Mouse (Mus musculus) hindbrain, embryonic 15.5 days (tissue): ENCODE measurements at regions not wholly inside any gene's neighbourhood (a gene's known extent, or its start where the extent isn't known, plus 50 kb on each side); places are given as distances from the start of the nearest gene placed in this dataset.

ENCODE experiments used
- ATAC-seq: fragments of 200-750 bp; cut with Nextera tagmentation; 2 replicates; pipeline ENCODE4 v1.8.0; 2017; ENCODE audit warnings: low read depth, moderate number of reproducible peaks, moderate TSS enrichment; ENCODE audit not compliant: low FRiP score
- H3K27ac ChIP-seq: fragments of 300-500 bp; sonication (generic); replicated peaks from 2 replicates; pipeline ENCODE4 v1.5.1; 2015; ENCODE audit warnings: mild to moderate bottlenecking, inconsistent platforms
- H3K27me3 ChIP-seq: fragments of 300-500 bp; sonication (generic); 2 replicates; pipeline ENCODE4 v1.6.1; 2015; ENCODE audit warnings: control low read depth, inconsistent platforms
- H3K36me3 ChIP-seq: fragments of 300-500 bp; sonication (generic); 2 replicates; pipeline ENCODE4 v1.6.1; 2015; ENCODE audit warnings: control low read depth, inconsistent platforms
- H3K4me1 ChIP-seq: fragments of 300-500 bp; sonication (generic); replicated peaks from 2 replicates; pipeline ENCODE4 v1.6.1; 2015; ENCODE audit warnings: control low read depth, inconsistent platforms
- H3K4me2 ChIP-seq: fragments of 300-500 bp; sonication (generic); 2 replicates; pipeline ENCODE4 v1.6.1; 2015; ENCODE audit warnings: moderate library complexity, mild to moderate bottlenecking, inconsistent platforms
- H3K4me3 ChIP-seq: fragments of 300-500 bp; sonication (generic); 2 replicates; pipeline ENCODE4 v1.5.1; 2015; ENCODE audit warnings: mild to moderate bottlenecking, inconsistent platforms
- H3K9ac ChIP-seq: fragments of 300-500 bp; sonication (generic); 2 replicates; pipeline ENCODE4 v1.6.1; 2015; ENCODE audit warnings: inconsistent platforms
- H3K9me3 ChIP-seq: fragments of 300-500 bp; sonication (generic); 2 replicates; pipeline ENCODE4 v1.6.1; 2016; ENCODE audit warnings: control low read depth, inconsistent platforms
- WGBS: fragments of 180-500 bp; shearing (Covaris S2); methylation state at CpG from one replicate; pipeline ENCODE4 v1.1.7; 2015; 5-methylcytosine and 5-hydroxymethylcytosine counted together

DNA sequence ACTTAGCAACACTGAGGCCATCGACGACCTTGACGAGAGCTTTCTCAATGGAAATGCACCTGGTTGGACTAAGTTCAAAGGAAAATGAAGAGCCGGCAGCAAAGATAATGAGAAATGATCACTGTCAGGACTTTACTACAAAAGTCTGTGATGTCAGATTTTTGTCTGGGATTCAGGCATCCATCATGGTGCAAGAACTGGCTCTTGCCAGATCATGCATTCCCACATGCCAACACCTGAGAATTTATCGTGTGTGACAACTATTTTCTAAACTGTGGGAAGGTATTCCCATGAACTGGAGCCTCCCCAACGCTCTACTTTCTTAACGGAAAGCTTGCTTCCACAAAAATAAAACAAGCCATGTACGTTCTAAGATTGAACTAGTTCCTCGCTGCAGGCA is 58.1 kb downstream of the Irx6 start:
- H3K4me2 ChIP-seq = no peak overlapping the region
- WGBS = 95% methylated on average over 9 of the region's 9 CpGs

DNA sequence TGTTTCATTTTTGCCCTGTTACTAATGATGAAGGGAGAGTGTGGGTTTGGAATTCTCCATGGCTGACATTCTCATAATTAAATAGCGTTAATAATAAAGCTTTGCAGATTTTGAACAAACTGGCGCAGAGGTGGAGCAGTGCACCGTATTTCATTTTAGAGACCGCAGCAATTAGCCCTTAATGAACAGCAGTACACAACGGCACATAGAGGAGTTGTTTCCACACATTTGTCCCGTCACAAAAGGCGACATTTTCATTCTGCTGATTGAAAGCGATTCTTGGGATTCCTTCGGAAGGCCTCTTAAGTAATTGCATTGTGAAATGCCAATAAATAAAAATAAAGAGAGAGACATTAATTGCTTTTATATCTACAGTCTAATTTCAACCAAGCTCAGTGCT is 61.6 kb downstream of the Irx6 start:
- Histone ChIP-seq H3K36me3 (no peaks in the 10 kb centered on the region), H3K27ac (no peak overlapping the region), H3K4me2 (no peak overlapping the region), H3K27me3 (peaks cover 7% of the 10 kb centered on the region; the same call in 1 of the 2 replicates), H3K9ac (no peak overlapping the region), H3K9me3 (no peaks in the 10 kb centered on the region), H3K4me3 (no peak overlapping the region), H3K4me1 (peaks cover 11% of the 10 kb centered on the region; the same call in 1 of the 2 replicates)
- 50% methylated on average over 9 of the region's 9 CpGs for WGBS
- ATAC-seq = no peak

More for the DNA sequence above, 58.1 kb downstream of the Irx6 start:
- H3K9me3 ChIP-seq = no peaks in the 10 kb centered on the region
- H3K4me1 ChIP-seq = peaks cover 6% of the 10 kb centered on the region; the same call in 1 of the 2 replicates
- H3K4me3 ChIP-seq = no peak overlapping the region
- no peaks in the 10 kb centered on the region for H3K36me3 ChIP-seq
- no peak for ATAC-seq
- 0 out of 2 replicates have a peak, but pooled peaks cover 7% of the 10 kb centered on the region for H3K27me3 ChIP-seq
- no peak overlapping the region for H3K9ac ChIP-seq
- no peak overlapping the region for H3K27ac ChIP-seq

DNA sequence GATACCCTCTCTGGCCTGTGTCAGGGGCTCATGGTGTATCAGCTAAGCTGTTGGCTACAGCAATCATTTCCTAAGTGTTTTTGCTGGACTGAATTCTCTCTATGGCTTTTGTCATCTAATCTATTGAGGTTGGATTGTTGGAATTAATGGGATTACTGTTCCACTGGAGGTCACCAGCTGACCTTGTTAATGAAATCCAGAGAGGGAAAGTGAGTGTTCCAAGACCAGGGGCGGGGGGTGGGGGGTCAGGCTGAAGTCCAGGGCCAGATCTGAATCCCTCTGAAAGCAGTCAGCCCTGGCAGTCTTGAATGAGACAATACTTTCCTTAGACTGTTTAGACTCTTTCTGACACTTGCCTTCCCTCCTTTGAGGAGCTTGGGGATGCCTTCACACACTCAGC is 64.0 kb downstream of the Irx6 start:
- Histone ChIP-seq H3K4me1 (peaks cover 17% of the 10 kb centered on the region), H3K9me3 (no peaks in the 10 kb centered on the region), H3K9ac (no peak overlapping the region)

DNA sequence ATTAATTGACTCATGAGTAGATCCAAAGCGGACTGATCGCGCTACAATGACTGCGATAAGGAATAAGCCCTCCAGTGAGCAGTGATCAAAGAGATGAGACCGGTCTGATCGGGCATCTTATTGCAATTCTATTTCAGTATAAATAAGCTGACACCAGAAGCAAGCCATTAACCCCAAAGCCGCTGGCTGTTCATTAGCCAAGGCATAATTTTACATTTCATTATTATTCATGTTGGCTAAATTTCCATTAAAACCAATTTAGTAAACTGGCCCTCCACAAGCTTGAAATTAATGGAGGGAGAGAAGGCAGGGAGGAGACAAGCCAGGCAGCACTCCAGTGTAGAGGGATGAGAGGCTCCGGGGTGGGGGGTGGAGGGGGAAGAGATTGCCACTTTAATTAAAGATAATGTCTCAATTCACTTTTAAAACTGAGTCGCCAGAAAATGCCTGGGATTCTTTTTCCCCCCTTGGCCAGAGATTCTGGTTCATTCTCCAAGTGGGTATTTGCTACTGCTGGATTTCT is 66.3 kb downstream of the Irx6 start:
- H3K27ac ChIP-seq = no peak overlapping the region
- no peaks in the 10 kb centered on the region for H3K36me3 ChIP-seq
- no peak for ATAC-seq
- no peak overlapping the region for H3K4me2 ChIP-seq
- H3K4me1 ChIP-seq = peaks cover 25% of the 10 kb centered on the region
- no peaks in the 10 kb centered on the region for H3K9me3 ChIP-seq
- peaks cover 12% of the 10 kb centered on the region; the same call in 1 of the 2 replicates for H3K27me3 ChIP-seq
- WGBS = 39% methylated on average over 9 of the region's 9 CpGs
- no peak overlapping the region for H3K9ac ChIP-seq
- no peak overlapping the region for H3K4me3 ChIP-seq

More for the DNA sequence above, 64.0 kb downstream of the Irx6 start:
- no peaks in the 10 kb centered on the region for H3K36me3 ChIP-seq
- 38% methylated on average over 1 of the region's 1 CpGs for WGBS
- H3K4me2 ChIP-seq = no peak overlapping the region
- ATAC-seq = no peak
- H3K27ac ChIP-seq = no peak overlapping the region
- peaks cover 7% of the 10 kb centered on the region; the same call in 1 of the 2 replicates for H3K27me3 ChIP-seq
- no peak overlapping the region for H3K4me3 ChIP-seq

DNA sequence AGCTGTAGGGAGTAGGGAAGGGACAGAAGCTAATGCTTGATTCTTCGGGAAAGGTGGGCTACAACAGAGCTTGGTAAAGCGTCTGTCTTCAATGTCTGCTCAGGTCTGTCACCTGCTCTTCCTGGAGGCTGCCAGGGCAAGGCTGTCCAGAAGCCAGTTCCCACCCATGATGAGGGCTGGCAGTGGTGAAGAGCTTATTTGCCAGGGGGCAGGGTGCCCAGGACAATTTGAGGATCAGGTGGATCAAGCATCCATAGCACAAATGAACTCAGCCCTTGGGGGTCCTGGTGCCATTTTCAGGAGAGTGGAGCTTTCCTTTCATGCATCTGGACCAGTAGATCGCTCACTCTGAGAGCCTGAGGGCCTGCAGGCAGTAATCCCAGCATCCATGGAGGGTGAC is 67.7 kb downstream of the Irx6 start:
- WGBS = 78% methylated on average over 3 of the region's 3 CpGs
- no peak overlapping the region for H3K27ac ChIP-seq
- no peak for ATAC-seq

DNA sequence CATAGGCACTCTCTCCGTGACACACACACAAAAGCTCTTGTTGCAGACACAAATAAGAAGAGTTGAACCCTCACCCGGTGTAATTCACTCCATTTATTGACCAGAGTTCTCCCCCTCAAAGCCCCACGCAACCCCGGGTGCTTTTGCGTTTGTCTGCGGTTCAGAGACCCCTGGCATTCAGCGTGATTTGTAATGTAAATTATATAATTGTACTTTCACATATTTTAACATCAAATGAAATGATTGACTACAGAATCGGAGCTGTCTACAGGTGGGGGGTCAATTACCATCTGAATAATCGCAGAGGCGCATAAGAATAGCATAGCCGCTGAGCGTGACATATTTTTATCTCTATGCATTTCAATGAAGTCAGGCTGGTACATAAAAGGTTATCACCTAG is 69.0 kb downstream of the Irx6 start:
- no peak overlapping the region for H3K4me2 ChIP-seq
- WGBS = 12% methylated on average over 12 of the region's 12 CpGs

More for the DNA sequence above, 67.7 kb downstream of the Irx6 start:
- Histone ChIP-seq H3K36me3 (no peaks in the 10 kb centered on the region), H3K9ac (no peak overlapping the region), H3K27me3 (peaks cover 9% of the 10 kb centered on the region; the same call in 1 of the 2 replicates), H3K4me1 (peaks cover 19% of the 10 kb centered on the region), H3K9me3 (no peaks in the 10 kb centered on the region), H3K4me3 (no peak overlapping the region), H3K4me2 (no peak overlapping the region)

DNA sequence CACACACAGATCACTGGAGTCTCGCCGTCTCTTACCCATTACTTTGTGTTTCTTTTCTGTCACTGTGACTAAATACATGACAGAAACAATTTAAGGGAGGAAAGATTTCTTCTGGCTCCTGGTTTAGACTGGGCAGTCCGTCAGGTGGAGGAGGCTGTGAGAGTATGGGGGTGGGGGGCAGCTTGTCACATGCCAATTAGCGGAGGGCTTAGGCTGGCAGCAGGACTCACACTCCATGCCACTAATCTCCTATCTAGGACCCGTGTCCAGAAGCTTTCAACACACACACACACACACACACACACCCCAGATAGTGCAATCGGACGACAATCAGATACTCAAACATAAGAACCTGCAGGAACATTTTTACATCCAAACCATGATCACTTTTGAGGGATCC is 73.0 kb downstream of the Irx6 start:
- Histone ChIP-seq H3K4me2 (no peak overlapping the region), H3K9ac (no peak overlapping the region), H3K9me3 (no peaks in the 10 kb centered on the region), H3K36me3 (no peaks in the 10 kb centered on the region), H3K27ac (no peak overlapping the region), H3K27me3 (0 out of 2 replicates have a peak, but pooled peaks cover 15% of the 10 kb centered on the region), H3K4me1 (peaks cover 13% of the 10 kb centered on the region), H3K4me3 (no peak overlapping the region)
- WGBS = 62% methylated on average over 7 of the region's 7 CpGs
- no peak for ATAC-seq

More for the DNA sequence above, 69.0 kb downstream of the Irx6 start:
- Histone ChIP-seq H3K4me3 (no peak overlapping the region), H3K36me3 (no peaks in the 10 kb centered on the region), H3K9me3 (no peaks in the 10 kb centered on the region), H3K27me3 (peaks cover 13% of the 10 kb centered on the region; the same call in 1 of the 2 replicates), H3K9ac (no peak overlapping the region), H3K27ac (no peak overlapping the region), H3K4me1 (peaks cover 19% of the 10 kb centered on the region)
- ATAC-seq = no peak

DNA sequence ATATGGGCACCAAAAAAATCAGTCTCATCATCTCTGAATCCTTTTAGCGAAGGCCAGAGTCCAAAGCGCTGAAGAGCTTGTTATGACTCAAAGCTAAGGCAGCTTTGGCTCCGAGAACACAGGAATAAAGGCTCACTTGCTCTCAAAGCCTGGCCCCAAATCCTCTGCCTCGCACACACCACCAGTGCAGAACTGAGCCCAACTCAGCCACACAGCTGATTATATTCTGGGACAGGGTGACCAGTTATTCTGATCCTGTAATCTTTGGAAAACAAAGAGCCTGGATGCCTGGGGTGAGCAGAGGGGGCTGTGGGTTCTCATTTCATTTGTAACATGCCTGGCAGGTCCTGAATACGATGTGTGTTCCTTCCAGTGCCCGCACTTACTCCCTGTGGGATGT is 73.9 kb downstream of the Irx6 start:
- no peak overlapping the region for H3K4me2 ChIP-seq
- H3K27ac ChIP-seq = no peak overlapping the region
- ATAC-seq = no peak
- no peak overlapping the region for H3K9ac ChIP-seq
- 42% methylated on average over 6 of the region's 6 CpGs for WGBS
- H3K9me3 ChIP-seq = no peaks in the 10 kb centered on the region
- H3K27me3 ChIP-seq = 0 out of 2 replicates have a peak, but pooled peaks cover 11% of the 10 kb centered on the region
- no peak overlapping the region for H3K4me3 ChIP-seq
- H3K4me1 ChIP-seq = peaks cover 10% of the 10 kb centered on the region
- H3K36me3 ChIP-seq = no peaks in the 10 kb centered on the region

DNA sequence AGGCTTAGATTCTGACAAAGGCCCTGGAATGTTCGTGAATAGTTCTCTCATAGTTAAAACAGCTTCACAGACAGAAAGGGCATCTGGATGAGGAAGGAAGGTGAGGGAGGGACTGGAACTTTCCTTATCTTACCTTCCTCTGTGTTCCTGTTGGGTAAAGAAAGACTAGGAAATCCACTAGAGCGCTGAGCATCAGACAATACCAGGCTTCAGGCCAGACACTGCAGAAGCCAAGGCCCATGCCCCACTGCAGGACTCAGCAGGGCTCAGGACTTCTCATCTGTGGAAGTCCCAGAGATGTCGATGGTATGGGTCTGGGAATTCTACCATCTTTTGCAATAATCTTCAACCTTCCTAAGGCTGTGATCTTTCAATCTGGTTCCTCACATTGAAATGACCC is 67.2 kb upstream of the Mmp2 start:
- no peaks in the 10 kb centered on the region for H3K9me3 ChIP-seq
- 90% methylated on average over 3 of the region's 3 CpGs for WGBS
- no peak overlapping the region for H3K27ac ChIP-seq
- no peak for ATAC-seq
- no peak overlapping the region for H3K4me2 ChIP-seq
- no peak overlapping the region for H3K9ac ChIP-seq
- H3K27me3 ChIP-seq = peaks cover 6% of the 10 kb centered on the region; the same call in 1 of the 2 replicates
- H3K4me1 ChIP-seq = peaks cover 10% of the 10 kb centered on the region
- H3K4me3 ChIP-seq = no peak overlapping the region
- H3K36me3 ChIP-seq = no peaks in the 10 kb centered on the region

DNA sequence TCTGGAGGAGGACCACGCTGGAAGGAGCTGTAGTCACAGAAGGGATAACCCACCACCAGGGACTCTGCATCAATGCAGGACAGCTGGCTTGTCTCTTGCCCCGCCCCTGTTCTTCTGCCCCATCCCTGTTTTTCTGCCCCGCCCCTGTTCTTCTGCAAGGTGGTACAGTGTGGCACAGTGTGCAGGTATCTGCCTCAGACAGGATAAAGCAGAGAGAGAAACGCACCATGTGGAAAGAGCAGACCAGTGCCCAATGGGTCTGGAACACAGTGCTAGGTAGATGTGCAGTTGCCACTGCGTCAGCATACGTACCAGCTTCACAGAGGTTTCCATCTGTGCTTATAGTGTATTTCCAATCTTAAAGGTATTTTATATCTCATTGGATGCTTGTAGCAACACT is 66.2 kb upstream of the Mmp2 start:
- peaks cover 10% of the 10 kb centered on the region for H3K4me1 ChIP-seq
- no peak for ATAC-seq
- H3K27ac ChIP-seq = no peak overlapping the region
- WGBS = 99% methylated on average over 6 of the region's 6 CpGs
- H3K4me3 ChIP-seq = no peak overlapping the region
- H3K9ac ChIP-seq = no peak overlapping the region
- H3K9me3 ChIP-seq = no peaks in the 10 kb centered on the region
- H3K36me3 ChIP-seq = no peaks in the 10 kb centered on the region
- H3K27me3 ChIP-seq = peaks cover 6% of the 10 kb centered on the region; the same call in 1 of the 2 replicates
- H3K4me2 ChIP-seq = no peak overlapping the region

DNA sequence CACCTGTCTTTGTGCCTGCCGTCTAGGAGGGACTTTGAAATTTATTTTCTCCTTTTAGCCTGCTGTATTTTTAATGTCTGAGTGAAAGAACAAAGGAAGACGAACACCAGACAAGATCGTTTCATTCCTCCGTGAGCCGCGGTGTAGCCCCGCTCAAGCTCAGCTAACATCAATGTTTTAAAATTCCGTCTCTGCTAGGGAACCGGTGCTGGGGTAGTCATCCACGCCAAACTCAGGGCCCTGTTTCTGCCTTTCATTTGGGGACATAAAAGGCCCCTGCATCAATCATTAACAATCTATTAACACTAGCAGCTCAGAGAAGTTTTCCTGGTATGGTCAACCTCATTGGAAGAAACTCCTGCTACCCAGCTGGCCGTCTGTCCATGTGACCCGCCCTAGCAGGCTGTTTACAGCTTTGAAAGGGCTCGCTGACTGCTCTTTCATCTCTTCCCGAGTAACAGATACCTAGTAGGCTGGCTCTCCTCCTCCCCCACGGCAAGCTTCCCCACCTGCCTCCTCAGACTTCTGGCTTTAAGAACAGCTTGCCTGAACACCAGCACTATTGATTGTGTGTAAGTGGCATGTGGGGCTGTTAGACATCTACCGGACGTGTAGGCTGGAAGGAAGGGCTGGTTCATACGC is 65.0 kb upstream of the Mmp2 start:
- no peaks in the 10 kb centered on the region for H3K9me3 ChIP-seq
- H3K4me3 ChIP-seq = no peak overlapping the region
- H3K4me2 ChIP-seq = peak overlapping the region; percentile 10; the same call in 1 of the 2 replicates
- 14% methylated on average over 18 of the region's 18 CpGs for WGBS
- no peak overlapping the region for H3K9ac ChIP-seq
- no peaks in the 10 kb centered on the region for H3K36me3 ChIP-seq
- ATAC-seq = no peak
- H3K4me1 ChIP-seq = peaks cover 10% of the 10 kb centered on the region
- no peak overlapping the region for H3K27ac ChIP-seq
- peaks cover 6% of the 10 kb centered on the region; the same call in 1 of the 2 replicates for H3K27me3 ChIP-seq

DNA sequence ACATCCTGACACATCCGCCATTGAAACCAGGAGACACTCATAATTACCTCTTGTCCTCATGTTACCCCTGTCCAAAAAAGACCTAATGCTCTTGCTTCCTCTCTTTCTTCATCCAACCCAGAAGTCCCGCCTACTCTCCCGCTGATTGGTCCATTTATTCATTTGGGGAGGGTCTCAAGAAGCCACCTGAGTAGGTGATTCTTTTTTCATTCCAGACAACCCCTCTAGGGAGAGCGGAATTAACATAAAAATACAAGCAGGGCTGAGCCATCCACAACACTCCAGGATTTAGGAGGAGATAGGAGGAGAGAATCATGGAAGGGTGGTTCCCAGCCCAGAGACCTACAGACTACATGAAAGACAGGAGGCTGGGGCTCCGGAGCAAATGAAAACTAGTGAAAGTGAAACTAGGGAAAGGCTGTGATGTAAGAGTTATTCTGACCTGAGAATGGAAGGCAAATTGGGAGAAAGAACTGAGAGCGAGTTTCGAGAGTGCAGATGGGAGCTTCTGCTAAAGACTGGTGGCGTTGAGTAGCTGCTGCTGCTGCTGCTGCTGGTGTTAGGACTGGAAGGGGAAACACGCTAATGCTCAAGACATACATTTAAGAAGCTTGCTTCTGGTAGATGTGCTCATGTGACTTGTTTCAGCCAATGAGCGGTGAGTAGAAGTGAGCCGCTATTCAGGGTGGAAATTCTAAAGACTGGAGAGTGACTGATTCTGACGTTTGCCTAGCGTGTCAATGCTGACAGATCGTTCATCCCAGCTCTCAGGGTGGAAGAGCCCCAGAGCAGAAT is 55.0 kb upstream of the Mmp2 start:
- Histone ChIP-seq H3K9me3 (no peaks in the 10 kb centered on the region), H3K9ac (no peak overlapping the region), H3K4me3 (no peak overlapping the region), H3K36me3 (no peaks in the 10 kb centered on the region), H3K27me3 (no peaks in the 10 kb centered on the region), H3K27ac (no peak overlapping the region), H3K4me1 (no peaks in the 10 kb centered on the region), H3K4me2 (peak overlapping the region; percentile 5; the same call in 1 of the 2 replicates)
- ATAC-seq = no peak
- 63% methylated on average over 14 of the region's 14 CpGs for WGBS
